Mouse (Mus musculus) erythroid progenitor cell, adult 5-6 weeks (primary cell): ENCODE measurements at regions not wholly inside any gene's neighbourhood (a gene's known extent, or its start where the extent isn't known, plus 50 kb on each side); places are given as distances from the start of the nearest gene placed in this dataset.

Experiments
- ATAC-seq: replicated peaks from 2 replicates; pipeline ENCODE4 v1.8.0; 2016; ENCODE audit warnings: moderate number of reproducible peaks, mild to moderate bottlenecking, moderate TSS enrichment, inconsistent platforms; ENCODE audit not compliant: poor library complexity, low FRiP score, severe bottlenecking

DNA sequence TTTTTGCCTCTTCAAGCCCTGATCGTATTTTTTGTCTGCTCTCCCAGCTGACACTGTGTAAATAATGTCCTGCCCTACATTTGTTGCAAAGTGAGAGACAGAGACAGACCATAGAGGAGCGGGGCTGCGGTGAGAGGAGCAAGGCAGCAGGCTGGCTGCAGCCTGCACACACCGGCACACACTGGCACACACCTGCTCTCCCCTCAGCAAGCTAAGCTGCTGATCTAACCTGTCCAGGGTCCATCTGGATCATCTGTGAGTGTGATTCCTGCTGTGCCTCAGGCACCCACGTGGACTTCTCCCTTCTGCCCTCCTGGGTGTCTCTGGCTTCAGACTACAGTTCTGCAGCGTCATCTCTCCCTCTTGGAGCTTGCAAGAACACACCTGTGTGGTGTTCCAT, 50.4 kb upstream of the Epcam start:
- no peak for ATAC-seq
